Mouse (Mus musculus): ENCODE data around the gene Cela3a. TPM values are rescaled to one million over a fixed set of nuclear protein-coding genes. Genes with fewer than 3 reads are reported as not detected.

The Cela3a gene
- polyA plus RNA-seq, 1 experiment from 2014 or later: not detected

Other genes starting within 250 kb of the Cela3a start
- 8.5 and 11.7 TPM in 2 replicates for gene Wnt4, start 132.3 kb downstream of the Cela3a start, polyA plus RNA-seq (2015; fragmentation: Nextera tagmentation; extraction: Ambion mirVana)
- 536 and 561 TPM in 2 replicates for gene Cdc42, start 52.1 kb downstream of the Cela3a start, polyA plus RNA-seq (2015; fragmentation: Nextera tagmentation; extraction: Ambion mirVana)
- gene Cela3b, start 20.7 kb upstream of the Cela3a start, polyA plus RNA-seq (2015; fragmentation: Nextera tagmentation; extraction: Ambion mirVana): 0.40 TPM in 1 of 2 replicates, not detected in the other
- gene 1700013G24Rik, start 43.5 kb upstream of the Cela3a start, polyA plus RNA-seq (2015; fragmentation: Nextera tagmentation; extraction: Ambion mirVana): not detected in 2 replicates
- gene Hspg2, start 59.0 kb upstream of the Cela3a start, polyA plus RNA-seq (2015; fragmentation: Nextera tagmentation; extraction: Ambion mirVana): 4.0 and 4.1 TPM in 2 replicates
- gene Ldlrad2, start 164.8 kb upstream of the Cela3a start, polyA plus RNA-seq (2015; fragmentation: Nextera tagmentation; extraction: Ambion mirVana): not detected in 2 replicates
- 52.4 and 59.1 TPM in 2 replicates for gene Usp48, start 184.0 kb upstream of the Cela3a start, polyA plus RNA-seq (2015; fragmentation: Nextera tagmentation; extraction: Ambion mirVana)